10 mouse cellular contexts compared by ENCODE assay signal in the genomic region with DNA sequence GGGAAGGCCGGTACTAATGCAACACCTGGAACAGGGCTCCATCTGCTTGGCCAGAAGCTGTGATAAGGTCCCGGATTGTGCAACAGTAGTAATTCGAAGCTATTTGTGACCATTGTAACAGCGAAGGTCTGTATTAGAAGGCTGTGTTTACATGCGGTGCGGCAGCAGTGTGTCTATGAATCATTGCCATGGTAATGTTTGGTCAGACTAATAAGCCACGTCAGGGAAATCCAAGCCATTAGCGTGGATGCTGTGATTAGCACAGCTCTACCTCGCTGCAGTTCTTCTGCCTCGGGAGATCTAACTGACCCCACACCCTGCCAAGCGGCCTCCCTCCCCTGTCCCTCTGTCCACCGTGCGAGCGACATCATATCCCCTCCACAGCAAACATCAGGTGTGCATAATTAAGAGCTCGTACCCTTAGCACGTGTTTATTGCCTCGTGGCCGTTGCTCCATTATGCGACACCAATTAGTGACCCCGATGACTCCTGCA. TPM values are rescaled to one million over a fixed set of nuclear protein-coding genes. Genes with fewer than 3 reads are reported as not detected.
DNase-seq lines count a peak whose midpoint lies in the region; ATAC-seq and TF ChIP-seq lines count a peak whose summit lies in the region.
"Had no signal": no experiment of that assay in that cellular context is flagged by ENCODE, and none has a peak within 500 bp of the region (broad histone marks: within the 10 kb centered on the region; RNA-seq: fewer than 3 reads in every experiment).

No protein-coding gene starts in this region.

- H3K27me3 ChIP-seq in neural tube, embryonic 13.5 days = no peaks in the 10 kb centered on the region
- no peaks in the 10 kb centered on the region for H3K27me3 ChIP-seq in limb, embryonic 12.5 days
- H3K27me3 ChIP-seq: liver, embryonic 13.5 days had no signal

- DNase-seq in adrenal gland, adult 2 months = peak; percentile 26
- no peak for DNase-seq in adrenal gland, postnatal 25 days
- DNase-seq in neural tube, embryonic 10.5 days (ENCODE audit: extremely low spot score, low spot score) = no peak
- no peak for DNase-seq in thymus, postnatal 36 days
- DNase-seq in left cerebral cortex, adult 2 months (ENCODE audit: extremely low spot score in 1 of 2, low spot score in 2 of 2) = no peak
- no peak for DNase-seq in kidney, adult 9 months
- DNase-seq: liver, embryonic 13.5 days had no signal

- 0 out of 2 replicates have a peak, but pooled peaks have one; percentile 36 for ATAC-seq in neural tube, embryonic 13.5 days (ENCODE audit: low read depth)
- ATAC-seq in limb, embryonic 12.5 days (ENCODE audit: insufficient number of reproducible peaks, insufficient read depth, low FRiP score, low TSS enrichment, low read depth) = no peak

- WGBS in neural tube, embryonic 13.5 days = 47% methylated on average over 20 of the region's 20 CpGs
- 18% methylated on average over 20 of the region's 20 CpGs for WGBS in limb, embryonic 12.5 days

- H3K9me3 ChIP-seq in neural tube, embryonic 13.5 days = no peaks in the 10 kb centered on the region
- H3K9me3 ChIP-seq in limb, embryonic 12.5 days = no peaks in the 10 kb centered on the region
- H3K9me3 ChIP-seq: liver, embryonic 13.5 days had no signal

- H3K4me1 ChIP-seq in neural tube, embryonic 13.5 days (replicated peaks) = peaks cover 32% of the 10 kb centered on the region
- peaks cover 36% of the 10 kb centered on the region for H3K4me1 ChIP-seq in limb, embryonic 12.5 days (replicated peaks)

- intact Hi-C loops in left cerebral cortex, adult 2 months (cut with DNase I) = no loop called here

- peak overlapping the region; percentile 20; the same call in 1 of the 2 replicates for H3K4me2 ChIP-seq in neural tube, embryonic 13.5 days
- H3K4me2 ChIP-seq in limb, embryonic 12.5 days = peak overlapping the region; percentile 44
- H3K4me2 ChIP-seq: liver, embryonic 13.5 days had no signal

- H3K27ac ChIP-seq in neural tube, embryonic 13.5 days (replicated peaks) = no peak overlapping the region
- no peak overlapping the region for H3K27ac ChIP-seq in limb, embryonic 12.5 days
- no peak overlapping the region for H3K27ac ChIP-seq in left cerebral cortex, adult 2 months
- H3K27ac ChIP-seq: liver, embryonic 13.5 days had no signal

- no peak for TF ChIP-seq CTCF in left cerebral cortex, adult 2 months (IDR thresholded peaks at IDR 0.05)

- H3K4me3 ChIP-seq in neural tube, embryonic 13.5 days = no peak overlapping the region
- H3K4me3 ChIP-seq in limb, embryonic 12.5 days (replicated peaks) = no peak overlapping the region
- H3K4me3 ChIP-seq in left cerebral cortex, adult 2 months = no peak overlapping the region
- H3K4me3 ChIP-seq: liver, embryonic 13.5 days; myocyte had no signal

- H3K36me3 ChIP-seq in neural tube, embryonic 13.5 days = no peaks in the 10 kb centered on the region
- H3K36me3 ChIP-seq in limb, embryonic 12.5 days = no peaks in the 10 kb centered on the region
- H3K36me3 ChIP-seq: liver, embryonic 13.5 days had no signal

- peak overlapping the region; percentile 9; the same call in 1 of the 2 replicates for H3K9ac ChIP-seq in neural tube, embryonic 13.5 days
- H3K9ac ChIP-seq in limb, embryonic 12.5 days (replicated peaks) = no peak overlapping the region
- H3K9ac ChIP-seq: liver, embryonic 13.5 days had no signal

RNA-seq across cellular contexts. Expression of a gene that starts 29.6 kb away (rescaled TPM):
- total RNA-seq in adrenal gland, adult 2 months (2021) = 10 to 100 TPM in 1 of 2 experiments, 1 to 10 TPM in 1; 7.1 to 11.1 TPM
- 0.60 and 0.88 TPM in 2 replicates for polyA plus RNA-seq in adrenal gland, adult 2 months (2012; rRNA removed)
- 6.1 and 7.4 TPM in 2 replicates for total RNA-seq in adrenal gland, postnatal 25 days (2021)
- polyA plus RNA-seq in neural tube, embryonic 13.5 days (2015; fragmentation: Nextera tagmentation; extraction: Ambion mirVana) = 6.3 and 6.7 TPM in 2 replicates
- polyA plus RNA-seq in limb, embryonic 12.5 days (2016; fragmentation: Nextera tagmentation; extraction: Ambion mirVana) = 5.5 TPM in 2 replicates
- 1 to 10 TPM; 5.1 to 6.8 TPM for total RNA-seq in left cerebral cortex, adult 2 months (2021)

RNA-seq across cellular contexts. Expression of a gene that starts 29.8 kb away (rescaled TPM):
- 10 to 100 TPM; 17.9 to 25.7 TPM for total RNA-seq in adrenal gland, adult 2 months (2021)
- polyA plus RNA-seq in adrenal gland, adult 2 months (2012; rRNA removed) = 27.5 and 30.1 TPM in 2 replicates
- 22.4 and 27.6 TPM in 2 replicates for total RNA-seq in adrenal gland, postnatal 25 days (2021)
- polyA plus RNA-seq in neural tube, embryonic 13.5 days (2015; fragmentation: Nextera tagmentation; extraction: Ambion mirVana) = 3.0 and 3.1 TPM in 2 replicates
- polyA plus RNA-seq in limb, embryonic 12.5 days (2016; fragmentation: Nextera tagmentation; extraction: Ambion mirVana) = 2.5 and 3.3 TPM in 2 replicates
- 1 to 10 TPM; 6.3 TPM for total RNA-seq in left cerebral cortex, adult 2 months (2021)
